Mouse (Mus musculus) cerebellum, adult (tissue): ENCODE results near the gene Fbxl12.
"Not testable (repeated sequence)": the region's sequence is repeated elsewhere in the genome, so short reads cannot be mapped to it uniquely, and the experiment has no call there.

Experiments used
- ATAC-seq: cut with Nextera tagmentation; 2 replicates; pipeline ENCODE4 v1.9.2; 2017; ENCODE audit warnings: mild to moderate bottlenecking, moderate library complexity, mixed read lengths; ENCODE audit not compliant: insufficient number of reproducible peaks, low FRiP score, low TSS enrichment

Gene Fbxl12

DNA sequence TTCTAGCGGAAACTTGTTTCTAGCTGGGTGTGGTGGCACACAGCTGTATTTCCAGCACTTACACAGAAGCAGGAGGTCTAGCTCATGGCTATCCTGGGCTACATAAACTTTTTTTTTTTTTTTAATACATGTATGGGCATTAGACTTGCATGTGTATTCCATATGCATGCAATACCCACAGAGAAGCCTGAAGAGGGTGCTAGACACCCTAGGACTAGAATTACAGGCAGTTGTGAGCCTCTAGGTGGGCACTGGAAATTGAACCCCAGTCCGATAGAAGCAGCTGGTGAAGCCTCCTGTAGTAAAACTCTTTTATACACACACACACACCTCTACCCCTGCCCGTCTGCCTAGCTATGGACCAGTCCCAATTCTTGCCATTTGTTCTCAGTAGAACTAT lies 9.3 kb upstream of the Fbxl12 start:
- ATAC-seq, result no peak

DNA sequence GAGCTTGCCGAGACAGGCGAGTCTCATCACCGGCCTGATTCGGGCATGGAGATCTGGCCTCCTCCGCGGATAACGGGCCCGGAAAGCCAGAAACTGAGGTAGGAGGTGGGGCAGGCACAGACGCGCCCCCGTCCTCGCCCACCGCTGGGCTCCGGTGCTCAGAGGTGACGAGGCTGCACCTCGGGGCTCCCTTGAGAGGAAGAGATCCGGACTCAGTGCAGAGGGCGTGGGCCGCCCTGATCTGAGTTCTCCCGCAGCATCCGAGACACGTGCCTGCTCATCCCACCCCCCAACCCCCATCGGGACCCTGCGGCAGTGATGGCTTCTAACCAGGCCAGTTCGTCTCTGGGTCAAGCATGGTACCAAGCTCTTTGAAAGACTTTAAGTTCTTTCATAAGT lies 7.7 kb upstream of the Fbxl12 start:
- no peak for ATAC-seq

DNA sequence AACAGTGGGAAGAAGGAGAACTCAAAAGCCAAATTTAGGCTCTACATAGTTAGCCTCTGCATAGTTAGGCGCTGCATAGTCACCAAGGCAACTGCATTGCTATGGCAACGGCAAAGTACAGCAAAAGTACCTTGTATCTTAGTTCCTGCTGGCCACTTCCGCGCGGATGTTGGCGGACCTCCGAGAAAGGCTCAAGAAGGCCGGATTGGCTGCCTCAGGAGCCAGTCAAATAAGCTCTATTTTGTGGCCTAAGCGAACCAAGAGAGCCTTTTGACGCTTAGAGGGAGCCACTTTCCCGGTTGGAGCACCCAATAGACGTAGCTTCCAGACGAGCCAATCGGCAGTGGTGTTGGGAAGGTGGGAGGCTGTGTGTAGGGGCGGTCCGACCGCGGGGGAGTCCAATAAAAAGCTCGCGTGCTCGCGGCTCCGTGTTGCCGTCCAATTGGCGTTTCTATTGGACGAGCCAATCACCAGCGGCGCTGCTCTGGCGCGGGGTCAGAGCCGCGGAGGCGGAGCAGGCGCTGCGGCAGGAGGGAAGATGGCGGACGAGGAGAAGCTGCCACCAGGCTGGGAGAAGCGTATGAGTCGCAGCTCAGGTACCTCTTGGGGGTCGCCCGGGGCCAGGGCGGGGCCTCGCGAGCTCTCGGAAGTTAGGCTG lies 7.2 kb upstream of the Fbxl12 start, which contains the start of gene Pin1:
Pin1 (plus strand) TSS at position 494 of the 658 bp plus-strand sequence.
- ATAC-seq, result peak; percentile 98

DNA sequence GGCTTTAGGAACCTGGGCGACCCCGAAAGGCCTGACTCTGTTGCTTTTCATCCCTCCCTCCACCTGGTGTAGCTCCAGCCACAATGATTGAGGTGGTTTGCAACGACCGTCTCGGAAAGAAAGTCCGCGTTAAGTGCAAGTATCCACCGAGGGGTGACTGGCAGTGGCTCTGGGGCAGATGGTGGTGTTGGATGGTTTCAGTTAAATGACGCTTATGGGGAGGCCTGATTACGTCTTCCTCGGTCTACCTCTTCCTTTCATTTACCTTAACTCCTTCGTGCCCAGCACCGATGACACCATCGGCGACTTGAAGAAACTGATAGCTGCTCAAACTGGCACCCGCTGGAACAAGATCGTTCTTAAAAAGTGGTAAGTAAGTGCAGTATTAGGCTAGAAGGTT lies 554 bp upstream of the Fbxl12 start:
- ATAC-seq, result no peak

DNA sequence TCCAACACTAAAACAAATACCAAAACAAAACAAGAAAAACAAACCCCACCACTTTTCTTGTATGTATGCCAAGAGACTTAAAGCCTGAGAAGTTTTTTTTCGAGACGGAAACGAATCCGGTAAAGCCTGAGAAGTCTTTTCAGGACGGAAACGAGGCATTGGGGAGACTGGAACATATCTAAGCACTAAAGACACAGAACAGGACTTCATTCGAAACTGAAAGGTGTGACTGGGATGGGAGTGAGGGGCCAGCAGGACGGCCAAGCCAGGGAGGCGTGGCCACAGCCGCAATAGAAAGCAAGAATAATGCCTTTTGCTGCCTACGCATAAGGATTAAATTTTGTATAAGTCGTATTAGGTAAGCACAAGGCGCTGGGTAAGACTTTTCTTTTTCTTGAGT lies 786 bp downstream of the Fbxl12 start:
- no peak for ATAC-seq

DNA sequence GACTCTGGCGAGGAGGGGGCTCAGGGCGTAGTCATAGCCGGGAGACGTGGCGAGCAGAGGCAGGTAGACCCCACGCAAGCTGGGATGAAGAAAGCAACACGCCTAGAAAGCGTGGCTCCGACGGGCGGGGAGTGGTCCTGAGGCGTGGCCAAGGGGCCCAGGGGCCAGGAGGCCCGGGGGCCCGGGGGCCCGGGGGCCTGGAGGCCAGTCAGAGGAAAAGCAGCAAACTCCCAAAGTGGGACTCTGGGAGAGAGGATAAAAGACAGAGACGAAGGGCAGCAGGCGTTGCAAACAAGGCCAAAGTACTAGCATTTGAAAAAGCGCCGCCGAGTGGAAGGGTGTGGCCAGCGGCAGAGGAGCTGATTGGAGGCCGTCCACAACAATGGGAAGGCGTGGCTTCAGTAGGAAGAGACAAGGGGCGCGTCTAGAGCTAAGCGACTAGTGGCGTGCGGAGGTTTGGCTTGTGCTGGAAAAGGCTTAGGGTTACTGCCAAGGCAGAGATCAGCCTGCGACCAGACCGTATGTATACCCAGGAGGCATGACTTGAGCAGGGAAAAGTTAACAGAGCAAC lies 1.6 kb downstream of the Fbxl12 start:
- no peak for ATAC-seq

DNA sequence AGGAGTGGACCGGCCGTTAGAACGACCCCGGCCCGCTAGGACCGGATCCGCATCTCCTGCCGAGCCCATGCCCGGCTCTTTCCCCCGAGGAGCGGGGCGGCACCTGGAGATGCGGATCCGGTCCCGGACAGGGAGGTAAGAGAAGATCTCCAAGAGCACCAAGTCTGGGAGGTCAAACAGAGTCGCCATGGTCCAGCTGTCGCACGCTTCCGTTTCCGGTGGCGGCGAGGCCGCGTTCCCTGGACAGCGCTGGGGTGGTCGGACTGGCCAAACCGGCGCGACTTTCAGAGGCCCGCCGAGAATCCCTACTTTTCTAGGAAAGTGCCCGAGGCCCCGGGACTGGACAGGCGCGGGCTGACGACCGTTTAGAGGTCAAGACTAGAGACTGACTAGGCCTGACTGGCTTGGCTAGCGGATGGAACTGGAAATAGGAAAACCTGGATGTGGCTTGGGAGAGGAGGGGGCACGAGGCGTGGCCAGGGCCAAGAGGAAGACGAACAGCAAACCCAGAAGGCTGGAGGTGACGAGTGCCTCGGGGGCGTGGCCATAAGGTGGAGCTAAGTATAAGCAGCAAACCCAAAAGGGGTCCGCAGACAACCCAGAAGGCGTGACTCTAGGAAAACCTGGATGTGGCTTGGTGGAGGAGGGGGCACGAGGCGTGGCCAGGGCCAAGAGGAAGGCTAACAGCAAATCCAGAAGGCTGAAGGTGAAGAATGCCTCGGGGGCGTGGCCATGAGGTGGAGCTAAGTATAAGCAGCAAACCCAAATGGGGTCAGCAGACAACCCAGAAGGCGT lies 2.3 kb downstream of the Fbxl12 start, which contains the start of gene Ubl5:
Ubl5 (plus strand) TSS at position 778 of the 795 bp plus-strand sequence.
- no peak for ATAC-seq

DNA sequence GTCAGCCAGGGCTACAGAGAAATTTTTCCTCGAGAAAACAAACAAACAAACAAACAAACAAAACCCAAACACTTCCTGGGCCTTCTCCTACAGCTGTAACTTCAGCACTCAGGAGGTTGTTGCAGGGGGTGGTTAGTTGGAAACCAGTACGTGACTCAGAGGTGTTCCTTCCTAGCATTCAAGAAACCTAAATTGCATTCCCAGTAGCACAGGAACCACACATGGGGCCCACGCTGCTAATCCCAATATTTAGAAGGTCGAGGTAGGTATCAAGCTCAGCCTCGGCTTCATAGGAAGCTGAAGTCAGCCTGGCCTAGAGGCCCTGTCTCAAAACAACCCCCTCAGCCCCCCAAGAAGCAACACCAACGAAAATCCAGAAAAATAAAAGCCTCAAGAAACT lies 3.1 kb downstream of the Fbxl12 start:
- ATAC-seq, result no peak

DNA sequence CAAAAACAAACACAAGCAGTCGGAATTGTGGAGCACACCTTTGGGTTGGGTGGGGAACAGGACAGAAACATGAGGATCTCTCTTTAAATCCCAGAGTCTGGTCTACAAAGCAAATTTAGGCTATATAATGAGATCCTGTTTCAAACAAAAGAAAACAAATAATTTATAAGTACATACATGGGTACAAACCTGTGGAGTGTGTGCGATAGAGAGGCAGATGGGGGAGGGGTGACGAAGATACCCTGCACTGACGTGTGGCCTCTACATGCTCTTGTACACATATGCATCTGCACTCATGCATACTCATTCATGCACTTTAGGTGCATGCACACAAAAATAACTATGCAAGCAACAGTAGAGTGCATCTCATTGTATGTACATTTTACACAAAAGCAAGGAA lies 5.1 kb downstream of the Fbxl12 start:
- ATAC-seq, result no peak

DNA sequence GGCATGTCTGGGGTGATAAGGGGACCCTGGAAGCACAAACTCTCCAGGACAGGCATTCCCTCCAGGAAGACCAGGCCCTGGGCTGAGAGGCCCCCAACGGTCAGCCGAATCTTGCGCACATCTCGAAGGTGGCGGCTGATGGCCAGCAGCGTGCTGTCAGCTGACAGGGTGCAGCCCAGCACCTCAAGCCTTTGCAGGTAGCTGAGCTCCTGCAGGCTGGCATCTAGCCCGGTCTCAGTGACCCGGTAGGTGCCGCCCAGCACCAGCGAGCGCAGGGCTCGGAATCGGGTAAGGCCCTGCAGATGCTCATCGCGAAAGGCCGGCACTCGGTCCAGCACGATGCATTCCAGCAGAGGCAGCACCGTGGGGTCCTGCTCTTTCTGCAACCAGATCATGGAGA lies 6.0 kb downstream of the Fbxl12 start:
- ATAC-seq, result no peak

DNA sequence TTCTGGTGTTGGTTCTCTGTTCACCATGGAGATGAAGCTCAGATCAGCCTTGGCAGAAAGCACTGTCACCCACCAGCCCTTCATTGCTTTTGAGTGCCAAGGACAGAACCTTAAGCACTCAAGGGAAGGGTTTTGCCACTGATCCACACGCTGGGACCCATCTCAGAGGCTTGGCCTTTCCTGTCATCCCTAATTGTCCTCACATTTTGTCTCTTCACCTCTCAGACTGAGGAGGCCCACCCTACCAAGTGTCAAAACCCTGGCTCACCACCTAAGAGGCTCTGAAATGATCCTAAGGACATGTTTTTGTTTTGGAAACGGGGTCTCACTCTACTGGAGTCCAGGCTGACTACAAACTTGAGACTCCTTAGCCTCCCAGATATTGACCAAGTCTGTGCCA lies 7.8 kb downstream of the Fbxl12 start:
- no peak for ATAC-seq

DNA sequence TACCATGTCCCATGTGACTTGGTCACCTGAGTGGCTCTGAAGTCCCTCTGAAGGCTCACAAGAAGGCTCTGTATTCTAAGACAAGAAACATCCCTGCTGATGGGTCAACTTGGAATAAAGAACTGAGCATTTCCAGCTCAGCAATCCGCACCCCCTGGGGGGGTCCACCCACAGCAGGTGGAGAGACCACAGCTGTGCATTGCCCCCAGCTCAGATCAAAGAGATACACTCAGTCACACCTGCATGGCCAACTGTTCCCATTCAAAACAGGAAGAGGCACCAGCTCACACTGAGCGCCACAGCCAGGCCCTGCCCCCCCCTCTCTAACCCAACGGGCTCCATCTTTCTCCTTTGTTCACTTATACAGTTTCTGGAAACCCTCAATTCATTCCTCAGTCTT lies 8.3 kb downstream of the Fbxl12 start:
- no peak for ATAC-seq

DNA sequence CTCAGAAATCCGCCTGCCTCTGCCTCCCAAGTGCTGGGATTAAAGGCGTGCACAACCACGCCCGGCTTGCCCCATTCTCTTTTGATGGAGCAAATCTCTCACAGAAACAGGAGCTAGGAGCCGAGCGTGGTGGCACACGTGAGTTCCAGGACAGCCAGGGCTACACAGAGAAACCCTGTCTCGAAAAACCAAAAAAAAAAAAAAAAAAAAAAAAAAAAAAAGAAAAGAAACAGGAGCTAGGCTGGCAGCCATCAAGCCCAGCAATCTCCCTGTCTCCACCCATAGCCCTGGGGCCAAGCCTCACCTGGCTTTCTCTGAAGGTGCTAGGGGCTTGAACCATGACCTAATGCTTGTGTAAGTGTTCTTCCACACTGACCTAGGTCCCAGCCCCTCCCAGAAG lies 8.9 kb downstream of the Fbxl12 start:
- ATAC-seq, result not testable (repeated sequence)

DNA sequence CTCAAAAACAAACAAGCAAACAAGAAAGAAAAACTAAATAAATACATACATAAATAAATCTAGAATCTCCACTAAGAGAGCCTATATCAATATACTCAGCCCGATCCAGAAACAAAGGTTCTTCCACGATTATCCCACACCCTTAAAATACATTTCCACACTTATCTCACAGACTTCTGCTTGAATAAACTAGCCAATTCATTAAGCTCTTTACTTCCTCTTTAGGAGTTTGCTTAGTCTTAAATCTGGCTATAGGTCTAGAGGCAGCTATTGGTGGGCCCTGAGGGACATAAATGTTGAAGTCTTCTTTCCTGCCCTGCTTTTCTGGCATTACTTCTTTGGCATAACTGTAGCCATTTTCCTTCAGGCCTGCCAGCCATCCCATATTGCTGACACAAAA lies 13.2 kb downstream of the Fbxl12 start:
- ATAC-seq, result no peak

DNA sequence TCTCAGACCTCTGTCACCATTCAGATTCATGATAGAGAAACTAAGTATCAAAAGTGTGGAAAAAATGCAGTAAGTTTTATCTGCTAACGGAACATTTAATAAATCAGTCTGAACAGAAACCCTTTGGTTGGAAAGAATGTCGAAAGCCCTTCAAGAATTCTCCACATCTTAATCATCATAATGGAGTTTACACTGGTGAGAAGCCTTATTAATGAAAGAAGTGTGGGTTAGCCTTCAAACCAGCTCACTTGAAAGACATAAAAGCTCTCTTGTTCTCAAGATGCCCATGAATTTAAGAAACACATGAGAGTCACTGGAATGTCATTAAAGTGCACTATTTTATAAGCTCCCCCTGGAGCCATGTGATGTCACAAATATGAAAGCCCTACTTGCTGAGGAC lies 27.9 kb downstream of the Fbxl12 start:
- ATAC-seq, result no peak

DNA sequence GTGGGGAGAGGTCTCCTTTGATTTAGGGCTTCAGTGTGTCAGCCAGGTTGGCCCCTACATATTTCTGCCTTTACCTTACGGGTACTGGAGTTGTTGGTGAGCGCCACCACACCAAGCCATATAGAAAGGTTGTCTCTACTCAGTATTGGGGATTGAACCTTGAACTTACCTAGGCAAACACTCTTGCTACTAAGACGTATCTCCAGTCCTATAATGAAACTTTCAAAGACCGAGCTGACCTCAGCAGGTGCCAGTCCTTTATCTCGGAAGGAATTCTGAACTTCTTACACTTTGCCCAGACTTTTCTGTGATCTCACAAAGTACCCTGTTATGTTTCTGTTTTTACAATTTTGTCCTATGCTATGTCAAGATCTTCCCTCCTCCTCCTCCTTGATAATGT lies 32.6 kb downstream of the Fbxl12 start:
- ATAC-seq, result no peak

DNA sequence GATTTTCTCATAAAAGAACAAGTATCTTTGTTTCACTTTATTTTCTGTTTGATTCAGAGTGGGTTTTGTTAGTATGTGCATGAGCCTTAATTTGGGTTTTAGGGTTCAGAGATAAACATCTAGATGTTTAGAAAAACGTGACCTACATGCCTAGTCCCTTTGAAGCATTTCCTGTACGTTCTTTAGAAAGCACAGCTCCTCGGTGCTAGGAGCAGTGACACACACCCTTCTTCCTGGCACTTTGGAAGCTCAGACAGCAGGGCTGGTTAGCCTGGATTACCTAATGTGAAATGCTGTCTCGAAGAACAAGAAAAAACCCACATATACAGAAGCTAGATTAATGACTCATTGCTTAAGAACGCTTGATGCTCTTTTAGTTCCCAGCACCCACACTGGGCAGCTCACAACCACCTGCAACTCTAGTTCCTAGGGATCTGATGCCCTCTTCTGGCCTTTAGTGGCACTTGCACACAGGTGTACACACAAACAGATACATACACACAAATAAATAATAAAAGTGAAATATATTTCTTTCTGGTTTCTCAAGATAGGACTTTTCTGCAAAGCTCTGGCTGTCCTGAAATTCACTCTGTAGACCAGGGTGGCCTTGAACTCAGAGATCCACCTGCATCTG lies 34.6 kb downstream of the Fbxl12 start:
- ATAC-seq, result no peak

DNA sequence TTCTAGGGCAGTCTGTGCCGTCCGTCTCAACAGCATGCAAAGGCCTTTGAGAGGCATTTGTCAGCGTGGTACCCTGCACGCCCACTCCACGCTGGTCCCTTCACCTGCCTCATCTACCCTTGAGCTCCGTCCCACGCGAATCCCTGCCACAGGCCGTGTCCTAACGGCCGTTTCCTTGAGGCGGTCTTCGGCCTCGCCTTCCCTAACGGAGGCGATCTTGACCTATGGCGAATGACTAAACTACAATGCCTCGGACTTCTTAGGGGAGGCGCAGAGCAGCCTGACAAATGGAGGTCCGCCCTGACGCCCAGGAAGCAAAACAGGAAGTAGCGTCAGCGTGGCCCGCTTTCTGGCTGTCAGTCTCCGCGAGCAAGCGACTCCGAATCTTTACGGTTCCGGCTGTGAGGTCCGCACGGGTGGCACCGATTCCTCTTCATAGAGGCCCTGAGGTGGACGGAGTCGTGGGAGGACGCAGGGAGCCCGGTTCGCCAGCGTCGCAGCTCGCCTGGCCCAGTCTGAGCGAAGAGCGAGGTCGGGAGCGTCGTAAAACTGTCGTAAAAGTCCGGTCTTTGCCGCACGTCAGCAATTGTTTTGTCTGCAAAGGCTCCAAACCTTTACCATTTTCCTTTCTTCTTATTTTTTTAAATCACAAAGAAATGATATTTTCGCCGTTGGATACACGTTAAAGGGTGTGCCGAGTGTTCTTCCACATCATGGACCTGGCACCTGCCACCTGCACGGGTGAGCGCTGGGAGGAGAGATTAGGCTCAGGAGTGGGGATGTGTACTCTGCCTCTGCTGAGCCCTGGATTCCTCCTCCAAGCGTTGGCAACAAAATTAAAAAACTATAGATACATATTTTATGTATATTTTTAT lies 37.2 kb downstream of the Fbxl12 start:
- ATAC-seq, result peak; percentile 96

DNA sequence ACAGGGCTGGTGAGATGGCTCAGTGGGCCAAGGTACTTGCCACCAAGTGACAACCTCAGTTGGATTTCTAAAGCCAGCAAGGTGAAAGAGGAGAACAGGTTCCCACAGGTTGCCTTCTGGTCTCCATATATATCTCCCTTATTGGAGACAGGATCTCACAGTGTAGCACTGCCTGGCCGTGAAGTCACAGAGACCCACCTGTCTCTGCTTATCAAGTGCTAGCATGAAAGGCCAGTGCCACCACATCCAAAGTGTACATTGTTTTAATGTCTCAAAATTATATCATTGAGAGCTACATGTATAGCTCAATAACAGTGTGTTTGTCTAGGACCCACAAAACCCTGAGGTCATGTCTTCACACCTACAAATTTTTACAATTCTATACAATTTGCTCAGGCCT lies 38.3 kb downstream of the Fbxl12 start:
- ATAC-seq, result no peak

DNA sequence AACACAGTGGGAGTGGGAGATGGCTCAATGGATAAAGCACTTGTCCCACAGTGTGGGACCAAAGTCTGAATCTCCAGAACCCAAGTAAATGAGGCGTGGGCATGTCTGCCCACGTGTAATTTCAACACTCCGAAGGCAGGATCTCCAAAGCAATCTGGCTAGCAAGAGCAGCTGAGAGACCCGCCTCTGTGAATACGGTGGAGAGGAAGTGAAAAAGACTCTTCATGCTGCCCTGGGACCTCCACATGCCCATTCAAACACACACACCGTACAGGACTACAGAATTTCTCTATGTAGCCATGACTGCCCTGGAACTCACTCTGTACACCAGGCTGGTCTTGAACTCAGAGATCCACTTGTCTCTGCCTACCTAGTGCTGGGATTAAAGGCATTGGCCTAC lies 43.3 kb downstream of the Fbxl12 start:
- no peak for ATAC-seq
